18 mouse cellular contexts compared by ENCODE assay signal in the genomic region with DNA sequence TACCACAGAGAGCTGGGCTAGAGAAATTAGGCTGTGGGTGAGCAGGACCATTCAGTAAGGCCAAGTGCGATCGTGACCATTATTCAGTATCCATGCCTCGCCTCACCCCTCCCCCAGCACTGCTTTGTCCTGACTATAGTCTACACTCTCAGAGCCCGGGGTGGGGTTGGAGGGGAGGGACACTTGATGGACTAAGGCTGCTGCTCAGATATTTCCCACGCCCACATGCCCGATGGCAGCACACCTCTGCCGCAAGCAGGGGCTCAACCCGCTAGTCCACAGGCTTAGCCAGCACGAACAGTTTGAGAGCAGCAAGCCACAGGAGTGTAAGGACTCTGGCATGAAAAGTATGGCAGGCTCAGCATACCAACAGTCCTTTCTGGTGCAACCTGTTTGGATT. TPM values are rescaled to one million over a fixed set of nuclear protein-coding genes. Genes with fewer than 3 reads are reported as not detected.
DNase-seq lines count a peak whose midpoint lies in the region; ATAC-seq lines count a peak whose summit lies in the region.
"Had no signal": no experiment of that assay in that cellular context is flagged by ENCODE, and none has a peak within 500 bp of the region (broad histone marks: within the 10 kb centered on the region; RNA-seq: fewer than 3 reads in every experiment).

No protein-coding gene starts in this region.

- DNase-seq in gastrocnemius, adult 18-20 months (ENCODE audit: low spot score), result no peak
- DNase-seq in spleen, postnatal 14 days (ENCODE audit: low spot score in 2 of 2), result no peak
- no peak for DNase-seq in adipocyte (ENCODE audit: low spot score)
- no peak for DNase-seq in c-Kit-positive CD71-positive TER-119-positive erythroid progenitor cells, embryonic 14.5 days (ENCODE audit: low spot score)
- DNase-seq: adrenal gland, adult 2 months; B cell, adult 2 months; gastrocnemius, adult 2 months; thymus, postnatal 36 days had no signal

- no peak overlapping the region for H3K4me2 ChIP-seq in intestine, embryonic 16.5 days (ENCODE audit: low read depth, low read length)
- H3K4me2 ChIP-seq in intestine, embryonic 15.5 days (replicated peaks), result no peak overlapping the region
- no peak overlapping the region for H3K4me2 ChIP-seq in lung, embryonic 15.5 days
- peak overlapping the region; percentile 17; the same call in 1 of the 2 replicates for H3K4me2 ChIP-seq in midbrain, embryonic 15.5 days
- H3K4me2 ChIP-seq: embryonic facial prominence, embryonic 13.5 days; kidney, embryonic 15.5 days had no signal

- no peaks in the 10 kb centered on the region for H3K36me3 ChIP-seq in intestine, embryonic 16.5 days (ENCODE audit: control insufficient read depth, insufficient read depth, low read length)
- H3K36me3 ChIP-seq in intestine, embryonic 15.5 days, result no peaks in the 10 kb centered on the region
- no peaks in the 10 kb centered on the region for H3K36me3 ChIP-seq in lung, embryonic 15.5 days
- H3K36me3 ChIP-seq in midbrain, embryonic 15.5 days (replicated peaks), result no peaks in the 10 kb centered on the region
- H3K36me3 ChIP-seq: embryonic facial prominence, embryonic 13.5 days; kidney, embryonic 15.5 days had no signal

- 66% methylated on average over 9 of the region's 9 CpGs for WGBS in intestine, embryonic 16.5 days
- 63% methylated on average over 9 of the region's 9 CpGs for whole genome bisulfite sequencing in intestine, embryonic 15.5 days
- WGBS in lung, embryonic 15.5 days, result 60% methylated on average over 9 of the region's 9 CpGs
- 46% methylated on average over 9 of the region's 9 CpGs for WGBS in midbrain, embryonic 15.5 days

- no peak overlapping the region for H3K27ac ChIP-seq in intestine, embryonic 16.5 days (ENCODE audit: low read length)
- H3K27ac ChIP-seq in intestine, embryonic 15.5 days, result no peak overlapping the region
- H3K27ac ChIP-seq in lung, embryonic 15.5 days, result 0 out of 2 replicates have a peak overlapping the region, but pooled peaks have one; percentile 33
- no peak overlapping the region for H3K27ac ChIP-seq in midbrain, embryonic 15.5 days
- H3K27ac ChIP-seq: embryonic facial prominence, embryonic 13.5 days; gastrocnemius, adult 2 months; kidney, embryonic 15.5 days; liver, embryonic 14.5 days had no signal

- H3K9me3 ChIP-seq in intestine, embryonic 16.5 days (ENCODE audit: control insufficient read depth, low read length), result no peaks in the 10 kb centered on the region
- H3K9me3 ChIP-seq in intestine, embryonic 15.5 days, result no peaks in the 10 kb centered on the region
- H3K9me3 ChIP-seq in lung, embryonic 15.5 days, result no peaks in the 10 kb centered on the region
- no peaks in the 10 kb centered on the region for H3K9me3 ChIP-seq in midbrain, embryonic 15.5 days
- H3K9me3 ChIP-seq: embryonic facial prominence, embryonic 13.5 days; kidney, embryonic 15.5 days had no signal

- no peak overlapping the region for H3K4me3 ChIP-seq in intestine, embryonic 16.5 days (ENCODE audit: low read length)
- H3K4me3 ChIP-seq in intestine, embryonic 15.5 days (replicated peaks), result no peak overlapping the region
- no peak overlapping the region for H3K4me3 ChIP-seq in lung, embryonic 15.5 days
- no peak overlapping the region for H3K4me3 ChIP-seq in midbrain, embryonic 15.5 days
- H3K4me3 ChIP-seq: embryonic facial prominence, embryonic 13.5 days; gastrocnemius, adult 2 months; kidney, embryonic 15.5 days had no signal

- ATAC-seq in intestine, embryonic 16.5 days, result peak; percentile 28; the same call in 1 of the 2 replicates
- no peak; the same call in 1 of the 2 replicates for ATAC-seq in intestine, embryonic 15.5 days
- ATAC-seq in lung, embryonic 15.5 days (ENCODE audit: borderline replicate concordance, extremely low read depth, low FRiP score, low TSS enrichment), result peak; percentile 49; the same call in 1 of the 2 replicates
- ATAC-seq in midbrain, embryonic 15.5 days (replicated peaks), result no peak

- H3K9ac ChIP-seq in intestine, embryonic 16.5 days (ENCODE audit: low read depth, low read length), result no peak overlapping the region
- H3K9ac ChIP-seq in intestine, embryonic 15.5 days, result no peak overlapping the region
- H3K9ac ChIP-seq in lung, embryonic 15.5 days, result no peak overlapping the region
- H3K9ac ChIP-seq in midbrain, embryonic 15.5 days, result no peak overlapping the region
- H3K9ac ChIP-seq: embryonic facial prominence, embryonic 13.5 days; kidney, embryonic 15.5 days; liver, embryonic 14.5 days had no signal

- H3K4me1 ChIP-seq in intestine, embryonic 16.5 days (ENCODE audit: control insufficient read depth, insufficient read depth, low read length), result no peaks in the 10 kb centered on the region
- no peaks in the 10 kb centered on the region; the same call in 1 of the 2 replicates for H3K4me1 ChIP-seq in intestine, embryonic 15.5 days (replicated peaks)
- H3K4me1 ChIP-seq in lung, embryonic 15.5 days, result no peaks in the 10 kb centered on the region
- no peaks in the 10 kb centered on the region for H3K4me1 ChIP-seq in midbrain, embryonic 15.5 days
- H3K4me1 ChIP-seq: embryonic facial prominence, embryonic 13.5 days; kidney, embryonic 15.5 days had no signal

- no peaks in the 10 kb centered on the region for H3K27me3 ChIP-seq in intestine, embryonic 16.5 days (replicated peaks; ENCODE audit: control insufficient read depth, insufficient read depth, low read length)
- H3K27me3 ChIP-seq in intestine, embryonic 15.5 days (replicated peaks), result no peaks in the 10 kb centered on the region
- H3K27me3 ChIP-seq in lung, embryonic 15.5 days, result no peaks in the 10 kb centered on the region
- no peaks in the 10 kb centered on the region for H3K27me3 ChIP-seq in midbrain, embryonic 15.5 days (replicated peaks)
- H3K27me3 ChIP-seq: embryonic facial prominence, embryonic 13.5 days; kidney, embryonic 15.5 days had no signal

RNA-seq across cellular contexts. Expression of gene Nr1h5, which starts 6.1 kb away (rescaled TPM):
- 0.15 TPM in 1 of 2 replicates, not detected in the other for polyA plus RNA-seq in intestine, embryonic 16.5 days (2015; fragmentation: Nextera tagmentation; extraction: Ambion mirVana)
- 0.06 and 0.15 TPM in 2 replicates for polyA plus RNA-seq in intestine, embryonic 15.5 days (2015; fragmentation: Nextera tagmentation; extraction: Ambion mirVana)
- 0.06 TPM in 1 of 2 replicates, not detected in the other for polyA plus RNA-seq in lung, embryonic 15.5 days (2015; fragmentation: Nextera tagmentation; extraction: Ambion mirVana)
- 0.05 and 0.17 TPM in 2 replicates for polyA plus RNA-seq in midbrain, embryonic 15.5 days (2015; fragmentation: Nextera tagmentation; extraction: Ambion mirVana)
- total RNA-seq in gastrocnemius, adult 18-20 months (2021), result not detected
- total RNA-seq: adrenal gland, adult 2 months; gastrocnemius, adult 2 months; left cerebral cortex, postnatal 14 days had no signal
- polyA plus RNA-seq: adrenal gland, adult 2 months; embryonic facial prominence, embryonic 13.5 days; small intestine, adult 2 months had no signal

RNA-seq across cellular contexts. Expression of gene Sike1, which starts 25.4 kb away (rescaled TPM):
- 43.4 and 44.9 TPM in 2 replicates for polyA plus RNA-seq in intestine, embryonic 16.5 days (2015; fragmentation: Nextera tagmentation; extraction: Ambion mirVana)
- 46.6 and 51.9 TPM in 2 replicates for polyA plus RNA-seq in intestine, embryonic 15.5 days (2015; fragmentation: Nextera tagmentation; extraction: Ambion mirVana)
- polyA plus RNA-seq in lung, embryonic 15.5 days (2015; fragmentation: Nextera tagmentation; extraction: Ambion mirVana), result 61.6 and 62.5 TPM in 2 replicates
- polyA plus RNA-seq in midbrain, embryonic 15.5 days (2015; fragmentation: Nextera tagmentation; extraction: Ambion mirVana), result 57.0 and 59.2 TPM in 2 replicates
- 10 to 100 TPM; 33.8 to 34.3 TPM for total RNA-seq in gastrocnemius, adult 18-20 months (2021)

RNA-seq across cellular contexts. Expression of gene Sycp1, which starts 34.2 kb away (rescaled TPM):
- not detected in 2 replicates for polyA plus RNA-seq in intestine, embryonic 16.5 days (2015; fragmentation: Nextera tagmentation; extraction: Ambion mirVana)
- polyA plus RNA-seq in intestine, embryonic 15.5 days (2015; fragmentation: Nextera tagmentation; extraction: Ambion mirVana), result not detected in 2 replicates
- polyA plus RNA-seq in lung, embryonic 15.5 days (2015; fragmentation: Nextera tagmentation; extraction: Ambion mirVana), result not detected in 2 replicates
- not detected in 2 replicates for polyA plus RNA-seq in midbrain, embryonic 15.5 days (2015; fragmentation: Nextera tagmentation; extraction: Ambion mirVana)
- total RNA-seq in gastrocnemius, adult 18-20 months (2021), result not detected
- total RNA-seq: adrenal gland, adult 2 months; gastrocnemius, adult 2 months had no signal
- polyA plus RNA-seq: adrenal gland, adult 2 months; embryonic facial prominence, embryonic 13.5 days; heart, embryonic 16.5 days; kidney, embryonic 15.5 days; small intestine, adult 2 months had no signal

RNA-seq across cellular contexts. Expression of gene Csde1, which starts 50.2 kb away (rescaled TPM):
- 235 and 244 TPM in 2 replicates for polyA plus RNA-seq in intestine, embryonic 16.5 days (2015; fragmentation: Nextera tagmentation; extraction: Ambion mirVana)
- polyA plus RNA-seq in intestine, embryonic 15.5 days (2015; fragmentation: Nextera tagmentation; extraction: Ambion mirVana), result 268 and 301 TPM in 2 replicates
- 343 and 346 TPM in 2 replicates for polyA plus RNA-seq in lung, embryonic 15.5 days (2015; fragmentation: Nextera tagmentation; extraction: Ambion mirVana)
- polyA plus RNA-seq in midbrain, embryonic 15.5 days (2015; fragmentation: Nextera tagmentation; extraction: Ambion mirVana), result 351 and 378 TPM in 2 replicates
- 1,000 to 10,000 TPM; 1,048 to 1,145 TPM for total RNA-seq in gastrocnemius, adult 18-20 months (2021)

Comparison
In these comparisons a context has a peak if more than half of its experiments do, and no peak if none do; other contexts are left out.
1. ATAC-seq: peak in intestine, embryonic 16.5 days (single experiment) and lung, embryonic 15.5 days (single experiment); none in intestine, embryonic 15.5 days (single experiment) and midbrain, embryonic 15.5 days (single experiment).